Mouse (Mus musculus): ENCODE data around the gene Hmx2. TPM values are rescaled to one million over a fixed set of nuclear protein-coding genes. Genes with fewer than 3 reads are reported as not detected.

Hmx2 gene
- polyA plus RNA-seq, 1 experiment from 2014 or later = 0.92 TPM

- Histone ChIP-seq H3K4me1 (ENCODE audit: control insufficient read depth, insufficient read depth, low read length) (0 out of 2 replicates have a peak, but pooled peaks cover 10% of the 10 kb centered on the region), H3K4me2 (ENCODE audit: low read depth, low read length) (0 out of 2 replicates have a peak overlapping the region, but pooled peaks have one; percentile 16), H3K9ac (replicated peaks; ENCODE audit: low read depth, low read length) (peak overlapping the region; percentile 29; the same call in 1 of the 2 replicates), H3K36me3 (ENCODE audit: control insufficient read depth, insufficient read depth, low read length) (no peaks in the 10 kb centered on the region), H3K4me3 (ENCODE audit: low read depth, low read length) (peak overlapping the region; percentile 23), H3K27ac (ENCODE audit: low read depth, low read length) (no peak overlapping the region), H3K27me3 (ENCODE audit: control insufficient read depth, insufficient read depth, low read length) (peaks cover 69% of the 10 kb centered on the region), H3K9me3 (ENCODE audit: control insufficient read depth, low read length) (no peaks in the 10 kb centered on the region)
- peak; percentile 35 for ATAC-seq (ENCODE audit: low read depth)
- under 1% methylated on average over 40 of the region's 45 CpGs for WGBS
These were observed 6.0 kb downstream of the Hmx2 start for GRCm38 (mm10) chr7:131554341-131555180.

GRCm38 (mm10) chr7:131555301-131556081, 6.9 kb downstream of the Hmx2 start:
- no peaks in the 10 kb centered on the region for H3K36me3 ChIP-seq (ENCODE audit: control insufficient read depth, insufficient read depth, low read length)
- peaks cover 62% of the 10 kb centered on the region for H3K27me3 ChIP-seq (ENCODE audit: control insufficient read depth, insufficient read depth, low read length)
- no peak overlapping the region for H3K27ac ChIP-seq (ENCODE audit: low read depth, low read length)
- no peaks in the 10 kb centered on the region for H3K9me3 ChIP-seq (ENCODE audit: control insufficient read depth, low read length)
- peak overlapping the region; percentile 17 for H3K4me2 ChIP-seq (ENCODE audit: low read depth, low read length)
- no peak overlapping the region for H3K9ac ChIP-seq (replicated peaks; ENCODE audit: low read depth, low read length)
- H3K4me1 ChIP-seq (ENCODE audit: control insufficient read depth, insufficient read depth, low read length) = 0 out of 2 replicates have a peak, but pooled peaks cover 10% of the 10 kb centered on the region
- under 1% methylated on average over 68 of the region's 68 CpGs for WGBS
- H3K4me3 ChIP-seq (ENCODE audit: low read depth, low read length) = peak overlapping the region; percentile 12; the same call in 1 of the 2 replicates
- no peak for ATAC-seq (ENCODE audit: low read depth)

DNA sequence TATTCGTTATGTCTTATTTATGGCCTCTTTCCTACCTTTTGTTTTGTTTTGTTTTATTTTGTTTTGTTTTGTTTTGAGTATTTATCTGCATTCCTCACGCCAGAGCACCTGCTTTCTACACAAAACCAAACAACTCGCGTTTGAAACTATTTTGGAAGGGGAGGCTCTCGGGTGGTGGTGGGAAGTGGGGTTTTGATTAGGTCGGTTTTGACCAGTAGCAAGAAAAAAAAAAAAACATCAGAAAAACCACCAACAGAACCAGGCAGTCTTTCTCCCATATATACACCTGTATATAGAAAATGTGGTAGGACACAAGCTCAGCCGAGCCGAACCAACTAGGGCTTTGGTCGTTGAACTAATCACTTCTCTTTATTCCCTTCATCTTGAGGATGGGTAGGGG, 7.5 kb downstream of the Hmx2 start:
- H3K4me3 ChIP-seq (ENCODE audit: low read depth, low read length) = peak overlapping the region; percentile 12; the same call in 1 of the 2 replicates
- H3K4me1 ChIP-seq (ENCODE audit: control insufficient read depth, insufficient read depth, low read length) = peaks cover 15% of the 10 kb centered on the region; the same call in 1 of the 2 replicates
- 1% methylated on average over 9 of the region's 9 CpGs for WGBS
- H3K4me2 ChIP-seq (ENCODE audit: low read depth, low read length) = peak overlapping the region; percentile 17; the same call in 1 of the 2 replicates
- H3K9ac ChIP-seq (replicated peaks; ENCODE audit: low read depth, low read length) = no peak overlapping the region
- no peaks in the 10 kb centered on the region for H3K9me3 ChIP-seq (ENCODE audit: control insufficient read depth, low read length)
- ATAC-seq (ENCODE audit: low read depth) = no peak
- H3K36me3 ChIP-seq (ENCODE audit: control insufficient read depth, insufficient read depth, low read length) = no peaks in the 10 kb centered on the region
- peaks cover 56% of the 10 kb centered on the region for H3K27me3 ChIP-seq (ENCODE audit: control insufficient read depth, insufficient read depth, low read length)
- no peak overlapping the region for H3K27ac ChIP-seq (ENCODE audit: low read depth, low read length)

DNA sequence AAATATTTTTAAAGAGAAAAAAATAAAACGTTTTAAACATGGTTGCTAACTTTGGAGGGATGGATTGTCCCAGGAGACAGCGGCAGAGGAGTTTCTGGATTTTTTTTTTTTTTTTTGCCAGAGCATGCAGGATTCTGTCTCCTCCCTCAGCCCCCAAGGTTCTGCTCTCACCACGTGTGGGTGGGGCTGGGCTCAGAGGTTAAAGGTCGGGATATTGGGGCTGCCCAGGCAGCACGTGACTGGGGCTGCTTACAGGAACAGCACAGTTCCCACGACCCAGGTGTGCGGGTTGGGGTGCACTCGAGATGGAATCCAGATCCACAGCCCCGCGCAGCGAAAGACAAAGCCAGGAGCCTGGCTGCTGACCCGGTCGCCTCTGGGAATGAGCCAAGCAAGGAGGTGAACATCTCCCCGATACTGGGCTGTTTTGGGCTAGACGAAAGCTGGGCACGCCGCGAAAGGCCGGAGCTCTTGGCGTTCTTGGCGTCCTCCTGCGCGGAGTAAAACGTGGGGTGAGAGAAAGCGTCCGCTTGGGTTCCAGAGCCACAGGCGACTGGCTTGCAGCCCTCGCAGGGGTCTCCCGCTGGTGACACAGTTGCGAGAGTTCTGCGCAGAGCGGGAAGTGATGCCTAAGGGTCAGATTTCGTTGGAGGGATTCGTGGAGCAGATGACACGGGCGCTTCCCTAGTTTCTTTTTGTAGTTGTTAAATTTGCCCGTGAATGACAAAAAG, 8.1 kb downstream of the Hmx2 start:
- H3K36me3 ChIP-seq (ENCODE audit: control insufficient read depth, insufficient read depth, low read length) = no peaks in the 10 kb centered on the region
- H3K4me2 ChIP-seq (ENCODE audit: low read depth, low read length) = no peak overlapping the region
- under 1% methylated on average over 37 of the region's 37 CpGs for WGBS
- H3K4me3 ChIP-seq (ENCODE audit: low read depth, low read length) = no peak overlapping the region; the same call in 1 of the 2 replicates
- no peak overlapping the region for H3K27ac ChIP-seq (ENCODE audit: low read depth, low read length)
- H3K9me3 ChIP-seq (ENCODE audit: control insufficient read depth, low read length) = no peaks in the 10 kb centered on the region
- H3K27me3 ChIP-seq (ENCODE audit: control insufficient read depth, insufficient read depth, low read length) = peaks cover 50% of the 10 kb centered on the region
- H3K4me1 ChIP-seq (ENCODE audit: control insufficient read depth, insufficient read depth, low read length) = peaks cover 18% of the 10 kb centered on the region; the same call in 1 of the 2 replicates
- no peak for ATAC-seq (ENCODE audit: low read depth)
- H3K9ac ChIP-seq (replicated peaks; ENCODE audit: low read depth, low read length) = no peak overlapping the region

GRCm38 (mm10) chr7:131557751-131558150, 9.2 kb downstream of the Hmx2 start:
- peaks cover 46% of the 10 kb centered on the region for H3K27me3 ChIP-seq (ENCODE audit: control insufficient read depth, insufficient read depth, low read length)

GRCm38 (mm10) chr7:131559986-131560696, 11.6 kb downstream of the Hmx2 start, which contains the start of gene Bub3:
Gene Bub3 (plus strand): TSS chr7:131560222.
- under 1% methylated on average over 46 of the region's 51 CpGs for WGBS

More at GRCm38 (mm10) chr7:131557751-131558150, 9.2 kb downstream of the Hmx2 start:
- Histone ChIP-seq H3K4me3 (ENCODE audit: low read depth, low read length) (no peak overlapping the region), H3K9me3 (ENCODE audit: control insufficient read depth, low read length) (no peaks in the 10 kb centered on the region), H3K9ac (replicated peaks; ENCODE audit: low read depth, low read length) (no peak overlapping the region), H3K4me1 (ENCODE audit: control insufficient read depth, insufficient read depth, low read length) (peaks cover 18% of the 10 kb centered on the region; the same call in 1 of the 2 replicates), H3K4me2 (ENCODE audit: low read depth, low read length) (no peak overlapping the region), H3K36me3 (ENCODE audit: control insufficient read depth, insufficient read depth, low read length) (no peaks in the 10 kb centered on the region), H3K27ac (ENCODE audit: low read depth, low read length) (no peak overlapping the region)
- 35% methylated on average over 2 of the region's 2 CpGs for WGBS
- ATAC-seq (ENCODE audit: low read depth) = no peak

GRCm38 (mm10) chr7:131560697-131561042, 12.1 kb downstream of the Hmx2 start:
- Histone ChIP-seq H3K4me3 (ENCODE audit: low read depth, low read length) (peak overlapping the region; percentile 70), H3K36me3 (ENCODE audit: control insufficient read depth, insufficient read depth, low read length) (peaks cover 7% of the 10 kb centered on the region; the same call in 1 of the 2 replicates), H3K27ac (ENCODE audit: low read depth, low read length) (peak overlapping the region; percentile 88), H3K9ac (replicated peaks; ENCODE audit: low read depth, low read length) (peak overlapping the region; percentile 79), H3K27me3 (ENCODE audit: control insufficient read depth, insufficient read depth, low read length) (peaks cover 22% of the 10 kb centered on the region), H3K9me3 (ENCODE audit: control insufficient read depth, low read length) (no peaks in the 10 kb centered on the region), H3K4me1 (ENCODE audit: control insufficient read depth, insufficient read depth, low read length) (peaks cover 8% of the 10 kb centered on the region; the same call in 1 of the 2 replicates), H3K4me2 (ENCODE audit: low read depth, low read length) (peak overlapping the region; percentile 87)
- under 1% methylated on average over 14 of the region's 14 CpGs for WGBS
- peak; percentile 56 for ATAC-seq (ENCODE audit: low read depth)

More at GRCm38 (mm10) chr7:131559986-131560696, 11.6 kb downstream of the Hmx2 start, which contains the start of gene Bub3:
- Histone ChIP-seq H3K4me2 (ENCODE audit: low read depth, low read length) (peak within 1 kb of the TSS; percentile 87), H3K9ac (replicated peaks; ENCODE audit: low read depth, low read length) (peak within 1 kb of the TSS; percentile 79), H3K9me3 (ENCODE audit: control insufficient read depth, low read length) (no peaks in the 10 kb centered on the region), H3K36me3 (ENCODE audit: control insufficient read depth, insufficient read depth, low read length) (peaks cover 7% of the 10 kb centered on the region; the same call in 1 of the 2 replicates), H3K4me1 (ENCODE audit: control insufficient read depth, insufficient read depth, low read length) (peaks cover 8% of the 10 kb centered on the region; the same call in 1 of the 2 replicates), H3K4me3 (ENCODE audit: low read depth, low read length) (peak within 1 kb of the TSS; percentile 70), H3K27me3 (ENCODE audit: control insufficient read depth, insufficient read depth, low read length) (peaks cover 27% of the 10 kb centered on the region), H3K27ac (ENCODE audit: low read depth, low read length) (peak within 1 kb of the TSS; percentile 88)
- ATAC-seq (ENCODE audit: low read depth) = peak; percentile 94

DNA sequence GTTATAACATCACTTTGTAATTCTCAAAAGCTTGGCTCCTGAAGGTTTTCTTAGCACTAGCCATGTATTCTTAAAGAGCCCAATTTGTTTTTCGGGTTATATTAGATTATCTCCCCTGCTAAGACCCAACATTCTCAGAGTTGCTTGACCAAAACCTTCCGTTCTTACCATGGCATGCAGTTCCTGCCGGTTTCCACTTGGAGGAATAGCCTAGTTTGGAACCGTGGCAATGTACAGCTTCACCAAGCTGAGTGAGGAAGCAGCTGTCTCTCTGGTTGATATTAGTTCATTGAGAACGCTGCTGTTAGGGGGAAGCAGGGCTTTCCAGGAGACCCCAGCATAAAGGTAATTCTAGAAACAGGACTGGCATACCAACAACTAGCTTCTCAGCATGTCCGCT, 26.7 kb downstream of the Hmx2 start:
- Histone ChIP-seq H3K9me3 (ENCODE audit: control insufficient read depth, low read length) (no peaks in the 10 kb centered on the region), H3K36me3 (ENCODE audit: control insufficient read depth, insufficient read depth, low read length) (peaks cover 20% of the 10 kb centered on the region), H3K4me3 (ENCODE audit: low read depth, low read length) (no peak overlapping the region), H3K4me1 (ENCODE audit: control insufficient read depth, insufficient read depth, low read length) (no peaks in the 10 kb centered on the region), H3K27ac (ENCODE audit: low read depth, low read length) (no peak overlapping the region), H3K4me2 (ENCODE audit: low read depth, low read length) (no peak overlapping the region), H3K27me3 (ENCODE audit: control insufficient read depth, insufficient read depth, low read length) (no peaks in the 10 kb centered on the region), H3K9ac (replicated peaks; ENCODE audit: low read depth, low read length) (no peak overlapping the region)
- WGBS = 81% methylated on average over 6 of the region's 6 CpGs
- no peak for ATAC-seq (ENCODE audit: low read depth)

All from neural tube, embryonic 14.5 days (tissue).